Mouse (Mus musculus) forebrain, embryonic 12.5 days (tissue): ENCODE results near the gene Slc7a6os. TPM values are rescaled to one million over a fixed set of nuclear protein-coding genes. Genes with fewer than 3 reads are reported as not detected.

Source experiments
- ATAC-seq: fragments of 200-750 bp; cut with Nextera tagmentation; 2 replicates; pipeline ENCODE4 v1.8.0; 2017; ENCODE audit warnings: moderate TSS enrichment; ENCODE audit not compliant: low FRiP score
- H3K27ac ChIP-seq: fragments of 300-500 bp; sonication (generic); 2 replicates; pipeline ENCODE4 v1.5.1; 2016; ENCODE audit warnings: mild to moderate bottlenecking
- H3K27me3 ChIP-seq: fragments of 300-500 bp; sonication (generic); 2 replicates; pipeline ENCODE4 v1.6.1; 2016; ENCODE audit warnings: mild to moderate bottlenecking
- H3K36me3 ChIP-seq: fragments of 300-500 bp; sonication (generic); replicated peaks from 2 replicates; pipeline ENCODE4 v1.6.1; 2016; ENCODE audit warnings: mild to moderate bottlenecking
- H3K4me1 ChIP-seq: fragments of 300-500 bp; sonication (generic); 2 replicates; pipeline ENCODE4 v1.6.1; 2016
- H3K4me2 ChIP-seq: fragments of 300-500 bp; sonication (generic); 2 replicates; pipeline ENCODE4 v1.6.1; 2016; ENCODE audit warnings: mild to moderate bottlenecking, moderate library complexity
- H3K4me3 ChIP-seq: fragments of 300-500 bp; sonication (generic); replicated peaks from 2 replicates; pipeline ENCODE4 v1.5.1; 2016; ENCODE audit warnings: mild to moderate bottlenecking
- H3K9ac ChIP-seq: fragments of 300-500 bp; sonication (generic); 2 replicates; pipeline ENCODE4 v1.6.1; 2016; ENCODE audit warnings: mild to moderate bottlenecking
- H3K9me3 ChIP-seq: fragments of 300-500 bp; sonication (generic); 2 replicates; pipeline ENCODE4 v1.6.1; 2016
- WGBS: fragments of 180-500 bp; shearing (Covaris S2); methylation state at CpG from one replicate; pipeline ENCODE4 v1.1.7; 2016; 5-methylcytosine and 5-hydroxymethylcytosine counted together
- polyA plus RNA-seq: library from polyadenylated mRNA; unstranded; fragments of >200 nt; fragmentation: Nextera tagmentation; extraction: Ambion mirVana; gene quantifications from 2 replicates; pipeline ENCODE4 v1.2.1, GENCODE M21; 2016

The Slc7a6os gene
- polyA plus RNA-seq, 1 experiment from 2014 or later = 37.0 TPM

GRCm38 (mm10) chr8:106169934-106170480 lies 40.7 kb downstream of the Slc7a6os start:
- Histone ChIP-seq H3K27me3 (no peaks in the 10 kb centered on the region; the same call in 1 of the 2 replicates), H3K4me1 (peaks cover 11% of the 10 kb centered on the region), H3K9ac (peak overlapping the region; percentile 89), H3K27ac (no peak overlapping the region; the same call in 1 of the 2 replicates), H3K4me3 (peak overlapping the region; percentile 86), H3K9me3 (no peaks in the 10 kb centered on the region), H3K4me2 (peak overlapping the region; percentile 87), H3K36me3 (no peaks in the 10 kb centered on the region)
- WGBS = 50% methylated on average over 6 of the region's 6 CpGs
- ATAC-seq = no peak

GRCm38 (mm10) chr8:106169017-106169933 lies 41.5 kb downstream of the Slc7a6os start:
- 2% methylated on average over 52 of the region's 54 CpGs for WGBS

GRCm38 (mm10) chr8:106168356-106169016 lies 42.2 kb downstream of the Slc7a6os start, which contains the start of gene Slc7a6:
Gene Slc7a6, plus strand, starts transcription at chr8:106168857.
- Histone ChIP-seq H3K36me3 (peaks cover 8% of the 10 kb centered on the region), H3K4me2 (peak within 1 kb of the TSS; percentile 87), H3K9me3 (no peaks in the 10 kb centered on the region), H3K27ac (peak within 1 kb of the TSS; percentile 90), H3K9ac (peak within 1 kb of the TSS; percentile 89), H3K4me3 (peak within 1 kb of the TSS; percentile 86), H3K27me3 (no peaks in the 10 kb centered on the region; the same call in 1 of the 2 replicates), H3K4me1 (peaks cover 11% of the 10 kb centered on the region)
- ATAC-seq = peak; percentile 91
- WGBS = under 1% methylated on average over 56 of the region's 59 CpGs

More at GRCm38 (mm10) chr8:106169017-106169933, 41.5 kb downstream of the Slc7a6os start:
- no peaks in the 10 kb centered on the region for H3K9me3 ChIP-seq
- H3K4me2 ChIP-seq = peak overlapping the region; percentile 87
- peak overlapping the region; percentile 89 for H3K9ac ChIP-seq
- H3K4me1 ChIP-seq = peaks cover 11% of the 10 kb centered on the region
- ATAC-seq = peak; percentile 80
- peak overlapping the region; percentile 90 for H3K27ac ChIP-seq
- H3K27me3 ChIP-seq = no peaks in the 10 kb centered on the region; the same call in 1 of the 2 replicates
- peak overlapping the region; percentile 86 for H3K4me3 ChIP-seq
- no peaks in the 10 kb centered on the region for H3K36me3 ChIP-seq

GRCm38 (mm10) chr8:106165460-106165859 lies 45.3 kb downstream of the Slc7a6os start:
- Histone ChIP-seq H3K4me2 (no peak overlapping the region), H3K36me3 (peaks cover 37% of the 10 kb centered on the region), H3K27me3 (no peaks in the 10 kb centered on the region; the same call in 1 of the 2 replicates), H3K9me3 (no peaks in the 10 kb centered on the region), H3K9ac (no peak overlapping the region), H3K4me1 (peaks cover 10% of the 10 kb centered on the region), H3K27ac (no peak overlapping the region), H3K4me3 (no peak overlapping the region)
- ATAC-seq = no peak
- 56% methylated on average over 4 of the region's 4 CpGs for WGBS

GRCm38 (mm10) chr8:106163251-106163650 lies 47.5 kb downstream of the Slc7a6os start:
- no peaks in the 10 kb centered on the region; the same call in 1 of the 2 replicates for H3K27me3 ChIP-seq
- WGBS = 95% methylated on average over 9 of the region's 9 CpGs
- H3K9me3 ChIP-seq = no peaks in the 10 kb centered on the region
- H3K27ac ChIP-seq = no peak overlapping the region
- no peak for ATAC-seq
- no peak overlapping the region for H3K4me3 ChIP-seq
- H3K4me1 ChIP-seq = no peaks in the 10 kb centered on the region
- H3K4me2 ChIP-seq = no peak overlapping the region
- H3K9ac ChIP-seq = no peak overlapping the region
- peaks cover 49% of the 10 kb centered on the region for H3K36me3 ChIP-seq

- no peak overlapping the region for H3K9ac ChIP-seq
- H3K4me1 ChIP-seq = no peaks in the 10 kb centered on the region
- H3K4me3 ChIP-seq = no peak overlapping the region
- peaks cover 62% of the 10 kb centered on the region for H3K36me3 ChIP-seq
- no peak for ATAC-seq
- no peaks in the 10 kb centered on the region for H3K27me3 ChIP-seq
- no peak overlapping the region for H3K4me2 ChIP-seq
- H3K9me3 ChIP-seq = no peaks in the 10 kb centered on the region
- 92% methylated on average over 6 of the region's 6 CpGs for WGBS
- no peak overlapping the region for H3K27ac ChIP-seq
Observed at GRCm38 (mm10) chr8:106159876-106160275, 50.9 kb downstream of the Slc7a6os start.

GRCm38 (mm10) chr8:106158381-106158780 lies 52.4 kb downstream of the Slc7a6os start:
- H3K9me3 ChIP-seq = no peaks in the 10 kb centered on the region
- H3K4me2 ChIP-seq = no peak overlapping the region
- H3K27me3 ChIP-seq = no peaks in the 10 kb centered on the region
- H3K9ac ChIP-seq = no peak overlapping the region
- ATAC-seq = no peak
- no peak overlapping the region for H3K4me3 ChIP-seq
- H3K4me1 ChIP-seq = no peaks in the 10 kb centered on the region
- no peak overlapping the region for H3K27ac ChIP-seq
- 90% methylated on average over 10 of the region's 10 CpGs for WGBS
- peaks cover 57% of the 10 kb centered on the region for H3K36me3 ChIP-seq

- WGBS = 96% methylated on average over 1 of the region's 1 CpGs
- Histone ChIP-seq H3K9ac (no peak overlapping the region), H3K27ac (no peak overlapping the region), H3K36me3 (peaks cover 47% of the 10 kb centered on the region), H3K27me3 (no peaks in the 10 kb centered on the region), H3K9me3 (no peaks in the 10 kb centered on the region), H3K4me1 (no peaks in the 10 kb centered on the region), H3K4me2 (no peak overlapping the region), H3K4me3 (no peak overlapping the region)
- ATAC-seq = no peak
Observed at GRCm38 (mm10) chr8:106157419-106157818, 53.3 kb downstream of the Slc7a6os start.

- Histone ChIP-seq H3K9me3 (no peaks in the 10 kb centered on the region), H3K4me3 (no peak overlapping the region), H3K4me2 (no peak overlapping the region), H3K27me3 (no peaks in the 10 kb centered on the region), H3K9ac (no peak overlapping the region), H3K4me1 (peaks cover 11% of the 10 kb centered on the region), H3K27ac (no peak overlapping the region), H3K36me3 (peaks cover 13% of the 10 kb centered on the region)
- ATAC-seq = no peak
- WGBS = 90% methylated on average over 4 of the region's 4 CpGs
Observed at GRCm38 (mm10) chr8:106152876-106153275, 57.9 kb downstream of the Slc7a6os start.

GRCm38 (mm10) chr8:106151041-106151440 lies 59.7 kb downstream of the Slc7a6os start:
- peak overlapping the region; percentile 70; the same call in 1 of the 2 replicates for H3K9ac ChIP-seq

More at GRCm38 (mm10) chr8:106151041-106151440, 59.7 kb downstream of the Slc7a6os start:
- peak overlapping the region; percentile 67 for H3K4me2 ChIP-seq
- WGBS = 87% methylated on average over 9 of the region's 9 CpGs
- peaks cover 11% of the 10 kb centered on the region for H3K4me1 ChIP-seq
- H3K27me3 ChIP-seq = no peaks in the 10 kb centered on the region
- peak overlapping the region; percentile 73 for H3K4me3 ChIP-seq
- H3K9me3 ChIP-seq = no peaks in the 10 kb centered on the region
- no peak overlapping the region for H3K27ac ChIP-seq
- no peak for ATAC-seq
- peaks cover 9% of the 10 kb centered on the region for H3K36me3 ChIP-seq
